Mouse (Mus musculus): ENCODE measurements around the gene Il18. TPM values are rescaled to one million over a fixed set of nuclear protein-coding genes. Genes with fewer than 3 reads are reported as not detected.
A peak's percentile ranks its signal among the peaks of the same experiment; 100 is the strongest.

The Il18 gene
- total and polyA plus RNA-seq, 3 experiments: not detected

- H3K9me3 ChIP-seq (replicated peaks; ENCODE audit: insufficient read depth, low read length): no peaks in the 10 kb centered on the region
- 0 out of 2 replicates have a peak, but pooled peaks have one; percentile 20 for TF ChIP-seq MXI1 (IDR thresholded peaks at IDR 0.05; ENCODE audit: low read depth, low read length)
- no peak for TF ChIP-seq ZNF384 (IDR thresholded peaks at IDR 0.05; ENCODE audit: low read depth, low read length)
- no peaks in the 10 kb centered on the region for H3K27me3 ChIP-seq (ENCODE audit: control insufficient read depth in 1 of 2, insufficient read depth in 2 of 2, low read length in 2 of 2)
- H3K4me3 ChIP-seq (ENCODE audit: control insufficient read depth in 1 of 2, insufficient read depth in 1 of 2, low read depth in 2 of 2, low read length in 2 of 2): peak overlapping the region; percentile 95 to 99
- DNase-seq (ENCODE audit: low read depth, low spot score): no peak
- peaks cover 33% of the 10 kb centered on the region for H3K79me2 ChIP-seq (ENCODE audit: control insufficient read depth, insufficient read depth, low read length, poor library complexity)
- H3K27ac ChIP-seq (ENCODE audit: control insufficient read depth, low read depth, low read length): peak overlapping the region; percentile 95
- peak overlapping the region; percentile 97 for H3K9ac ChIP-seq (ENCODE audit: control insufficient read depth, low read depth, low read length, poor library complexity, severe bottlenecking)
- peaks cover 4 to 10% of the 10 kb centered on the region in 2 experiments; a peak in 3 of 4 replicates for H3K4me1 ChIP-seq (ENCODE audit: control insufficient read depth in 1 of 2, insufficient read depth in 2 of 2, low read length in 2 of 2)
- peaks cover 5 to 25% of the 10 kb centered on the region in 2 experiments for H3K36me3 ChIP-seq (ENCODE audit: control insufficient read depth in 1 of 2, insufficient read depth in 2 of 2, low read length in 2 of 2)
Observed at GRCm38 (mm10) chr9:50616161-50616560, 61.5 kb downstream of the Il18 start.

- H3K79me2 ChIP-seq (ENCODE audit: control insufficient read depth, insufficient read depth, low read length, poor library complexity): peaks cover 33% of the 10 kb centered on the region
- no peaks in the 10 kb centered on the region for H3K27me3 ChIP-seq (ENCODE audit: control insufficient read depth in 1 of 2, insufficient read depth in 2 of 2, low read length in 2 of 2)
- peak within 1 kb of the TSS; percentile 95 to 99 for H3K4me3 ChIP-seq (ENCODE audit: control insufficient read depth in 1 of 2, insufficient read depth in 1 of 2, low read depth in 2 of 2, low read length in 2 of 2)
- H3K27ac ChIP-seq (ENCODE audit: control insufficient read depth, low read depth, low read length): peak within 1 kb of the TSS; percentile 95
- peaks cover 4 to 10% of the 10 kb centered on the region in 2 experiments; a peak in 3 of 4 replicates for H3K4me1 ChIP-seq (ENCODE audit: control insufficient read depth in 1 of 2, insufficient read depth in 2 of 2, low read length in 2 of 2)
- H3K36me3 ChIP-seq (ENCODE audit: control insufficient read depth in 1 of 2, insufficient read depth in 2 of 2, low read length in 2 of 2): peaks cover 3 to 25% of the 10 kb centered on the region in 2 experiments
- no peaks in the 10 kb centered on the region for H3K9me3 ChIP-seq (replicated peaks; ENCODE audit: insufficient read depth, low read length)
- H3K9ac ChIP-seq (ENCODE audit: control insufficient read depth, low read depth, low read length, poor library complexity, severe bottlenecking): peak within 1 kb of the TSS; percentile 97
- DNase-seq (ENCODE audit: low read depth, low spot score): peak; percentile 96
- no peak for TF ChIP-seq RAD21 (IDR thresholded peaks at IDR 0.05; ENCODE audit: low read depth, low read length)
- no peak; the same call in 1 of the 2 replicates for TF ChIP-seq MYB (IDR thresholded peaks at IDR 0.05; ENCODE audit: low read depth, low read length)
- TF ChIP-seq SMC3 (IDR thresholded peaks at IDR 0.05; ENCODE audit: low read depth, low read length): no peak
- TF ChIP-seq TCF12 (IDR thresholded peaks at IDR 0.05; ENCODE audit: low read depth, low read length): 0 out of 2 replicates have a peak, but pooled peaks have one; percentile 34
- TF ChIP-seq USF1 (IDR thresholded peaks at IDR 0.05; ENCODE audit: low read depth, low read length): no peak
- TF ChIP-seq POLR2AphosphoS2 (IDR thresholded peaks at IDR 0.05; ENCODE audit: low read length): peak; percentile 61
- no peak; the same call in 1 of the 2 replicates for TF ChIP-seq KAT2A (conservative IDR thresholded peaks at IDR 0.05; ENCODE audit: low read depth, low read length)
- peak in 1 of 2 experiments; percentile 31; a peak in 2 of 4 replicates for TF ChIP-seq EP300 (IDR thresholded peaks at IDR 0.05; ENCODE audit: low read depth in 1 of 2, low read length in 2 of 2)
- no peak for TF ChIP-seq ZNF384 (IDR thresholded peaks at IDR 0.05; ENCODE audit: low read depth, low read length)
- TF ChIP-seq ZKSCAN1 (IDR thresholded peaks at IDR 0.05; ENCODE audit: low read depth, low read length): no peak
- TF ChIP-seq TAL1 (IDR thresholded peaks at IDR 0.05; ENCODE audit: low read length): no peak
- 0 out of 2 replicates have a peak, but pooled peaks have one; percentile 28 for TF ChIP-seq CHD2 (IDR thresholded peaks at IDR 0.05; ENCODE audit: low read length)
- TF ChIP-seq USF2 (IDR thresholded peaks at IDR 0.05; ENCODE audit: borderline replicate concordance in 1 of 2, insufficient read depth in 1 of 2, low read depth in 1 of 2, low read length in 2 of 2): no peak
- TF ChIP-seq ZMIZ1 (IDR thresholded peaks at IDR 0.05; ENCODE audit: low read depth, low read length): no peak
- peak; percentile 55; the same call in 1 of the 2 replicates for TF ChIP-seq MYC (IDR thresholded peaks at IDR 0.05; ENCODE audit: low read depth, low read length)
- 0 out of 2 replicates have a peak, but pooled peaks have one; percentile 22 for TF ChIP-seq E2F4 (IDR thresholded peaks at IDR 0.05; ENCODE audit: borderline replicate concordance, low read depth, low read length)
- no peak for TF ChIP-seq MEF2A (IDR thresholded peaks at IDR 0.05; ENCODE audit: extremely low read depth, insufficient replicate concordance, low read depth, low read length, poor library complexity, severe bottlenecking)
- peak; percentile 95 for TF ChIP-seq UBTF (IDR thresholded peaks at IDR 0.05; ENCODE audit: borderline replicate concordance, insufficient read depth, low read depth, low read length)
- no peak for TF ChIP-seq BHLHE40 (IDR thresholded peaks at IDR 0.05; ENCODE audit: borderline replicate concordance, low read depth, low read length)
- peak; percentile 49; the same call in 1 of the 2 replicates for TF ChIP-seq TBP (IDR thresholded peaks at IDR 0.05; ENCODE audit: low read depth, low read length)
- TF ChIP-seq POLR2A (IDR thresholded peaks at IDR 0.05; ENCODE audit: control insufficient read depth in 1 of 2, insufficient read depth in 1 of 2, low read depth in 1 of 2, low read length in 2 of 2, poor library complexity in 1 of 2): peak; percentile 76 to 82
- TF ChIP-seq ELF1 (IDR thresholded peaks at IDR 0.05; ENCODE audit: low read depth, low read length): peak; percentile 63; the same call in 1 of the 2 replicates
- TF ChIP-seq MAX (IDR thresholded peaks at IDR 0.05; ENCODE audit: low read length): peak; percentile 84
- no peak for TF ChIP-seq CTCF (IDR thresholded peaks at IDR 0.05 in 2 of 3, conservative IDR thresholded peaks at IDR 0.05 in 1 of 3; ENCODE audit: control insufficient read depth in 1 of 3, insufficient read depth in 1 of 3, low read depth in 2 of 3, low read length in 3 of 3, poor library complexity in 1 of 3, severe bottlenecking in 1 of 3)
- peak; percentile 85 for TF ChIP-seq HCFC1 (IDR thresholded peaks at IDR 0.05; ENCODE audit: low read depth, low read length)
- no peak for TF ChIP-seq CHD1 (IDR thresholded peaks at IDR 0.05; ENCODE audit: low read depth, low read length)
- no peak for TF ChIP-seq JUND (IDR thresholded peaks at IDR 0.05; ENCODE audit: low read depth, low read length)
- TF ChIP-seq ETS1 (IDR thresholded peaks at IDR 0.05; ENCODE audit: low read depth, low read length): no peak; the same call in 1 of the 2 replicates
Observed at GRCm38 (mm10) chr9:50616766-50617603, 62.4 kb downstream of the Il18 start, which contains the start of the genes Pih1d2 and Nkapd1. Gene Pih1d2 (plus strand): TSS chr9:50617321. Gene Nkapd1 (minus strand): TSS chr9:50617464.

Data from MEL (cell line).